Mouse (Mus musculus) left cerebral cortex, postnatal 4 days (tissue): Measurements from ENCODE around the gene Kit. TPM values are rescaled to one million over a fixed set of nuclear protein-coding genes. Genes with fewer than 3 reads are reported as not detected.

ENCODE experiments used
- DNase-seq: peaks from one replicate; pipeline ENCODE4 v3.0.0-alpha.2; 2022
- intact Hi-C: fragments of 180-260 bp; cut with DNase I; formaldehyde crosslinking; loops from one replicate; pipeline ENCODE4 v1.15.1; 2025
- total RNA-seq, 2 experiments: library from RNA; stranded (reverse); gene quantifications; 2 replicates each; pipeline ENCODE4 v1.2.3; 2021

Gene Kit
- total RNA-seq, 2 experiments from 2014 or later = 62.5 to 64.1 TPM

GRCm38 (mm10) chr5:75704584-75705175, 130.0 kb downstream of the Kit start:
- intact Hi-C loops = no loop called here
- no peak for DNase-seq

DNA sequence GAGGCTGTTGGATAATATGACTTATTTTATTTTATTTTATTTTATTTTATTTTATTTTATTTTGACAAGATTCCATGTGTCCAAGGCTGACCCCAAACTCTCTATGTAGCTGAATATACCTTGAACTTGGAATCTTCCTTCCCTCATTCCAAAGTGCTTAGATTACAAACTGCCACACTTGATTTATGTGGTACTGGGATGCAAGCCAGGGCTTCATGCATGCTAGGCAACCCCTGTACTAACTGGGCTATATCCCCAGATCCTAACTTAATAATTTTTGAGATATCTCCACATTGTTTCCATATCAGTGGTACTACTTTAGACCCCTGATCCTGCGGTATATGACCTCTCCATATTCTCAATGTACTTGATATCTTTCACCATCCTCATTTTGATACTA, 130.7 kb downstream of the Kit start:
- no peak for DNase-seq
- intact Hi-C loops = no loop called here
